Mouse (Mus musculus): Measurements from ENCODE around the gene Nlgn2.
A peak's percentile ranks its signal among the peaks of the same experiment; 100 is the strongest.

Nlgn2 gene

GRCm38 (mm10) chr11:69793429-69793828, 44.2 kb downstream of the Nlgn2 start:
- no peak for DNase-seq

DNA sequence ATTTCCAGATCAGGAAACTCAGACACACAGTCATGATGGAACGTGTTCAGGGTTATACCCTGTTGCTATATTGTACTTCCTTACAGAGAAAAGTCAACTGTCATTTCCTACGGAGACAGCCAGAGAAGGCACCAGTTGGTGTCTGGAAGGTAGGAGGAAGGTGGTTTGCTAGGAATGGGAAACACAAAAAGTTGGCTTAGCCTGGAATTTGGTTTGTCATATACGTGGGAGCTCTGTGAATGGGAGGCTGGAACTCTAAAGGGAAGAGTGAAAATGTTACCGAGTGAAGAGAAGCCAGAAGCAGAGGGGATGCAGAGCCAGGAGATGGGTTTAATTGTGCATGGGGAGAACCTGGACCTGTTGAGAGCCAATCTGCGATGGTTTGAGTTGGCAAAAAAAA, 46.2 kb downstream of the Nlgn2 start:
- no peak for DNase-seq

- no peak for DNase-seq
Observed at GRCm38 (mm10) chr11:69789431-69789830, 48.2 kb downstream of the Nlgn2 start.

GRCm38 (mm10) chr11:69787306-69787705, 50.3 kb downstream of the Nlgn2 start:
- DNase-seq: no peak

DNA sequence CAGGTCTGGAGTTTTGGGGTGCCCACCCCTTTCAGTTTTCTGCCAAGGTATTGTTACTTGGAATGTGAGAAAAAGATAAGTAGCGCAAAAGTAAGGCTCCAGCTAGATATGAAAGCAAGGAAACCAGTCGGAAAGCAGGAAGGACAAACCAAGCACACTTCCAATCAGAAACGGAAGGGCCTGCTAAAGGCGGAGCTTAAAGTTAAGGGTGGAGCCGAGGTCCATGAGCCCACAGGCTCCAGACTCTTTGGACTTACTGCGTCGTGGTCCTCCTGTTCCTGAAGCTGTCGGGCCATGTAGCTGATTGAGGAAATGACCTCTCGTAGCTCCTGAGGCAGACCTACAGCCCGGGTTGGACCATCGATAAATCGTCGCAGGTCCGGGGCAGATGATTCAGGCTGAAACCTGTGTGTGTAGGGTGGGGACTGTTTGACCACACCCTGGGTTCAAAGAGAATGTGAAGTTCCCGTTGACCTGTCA, 52.8 kb downstream of the Nlgn2 start:
- DNase-seq: no peak

- no peak for DNase-seq
Observed at GRCm38 (mm10) chr11:69781828-69782227, 55.8 kb downstream of the Nlgn2 start.

GRCm38 (mm10) chr11:69778985-69779384, 58.6 kb downstream of the Nlgn2 start:
- no peak for DNase-seq

GRCm38 (mm10) chr11:69778258-69778982, 59.2 kb downstream of the Nlgn2 start:
- peak; percentile 61 to 76 for DNase-seq

GRCm38 (mm10) chr11:69777504-69778257, 59.9 kb downstream of the Nlgn2 start:
- DNase-seq: no peak

- no peak for DNase-seq
Observed at GRCm38 (mm10) chr11:69776488-69776887, 61.1 kb downstream of the Nlgn2 start.

- DNase-seq: peak; percentile 51 to 66
Observed at GRCm38 (mm10) chr11:69775716-69776115, 61.9 kb downstream of the Nlgn2 start.

DNA sequence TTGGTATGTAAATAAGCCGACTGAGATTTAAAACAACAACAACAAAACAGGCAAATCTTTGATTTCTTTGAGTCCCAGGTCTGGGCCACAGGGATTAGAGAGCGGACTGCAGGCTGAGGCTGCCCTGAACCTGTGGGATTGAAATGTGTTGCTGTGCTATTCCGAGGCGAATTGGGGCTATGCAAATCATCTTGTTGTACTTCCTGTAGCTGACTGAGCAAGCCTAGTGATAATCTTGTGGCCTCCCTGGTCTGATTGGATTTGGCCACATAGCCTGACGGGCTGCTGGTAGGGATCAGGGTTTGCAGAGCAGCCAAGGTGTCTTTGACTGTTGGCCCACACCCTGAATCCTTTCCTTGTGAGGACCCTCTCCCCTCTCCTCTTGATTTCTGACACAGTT, 62.6 kb downstream of the Nlgn2 start:
- no peak for DNase-seq

All from cerebellum, postnatal 14 days (tissue).